Mouse (Mus musculus) spleen, adult 2 months (tissue): ENCODE measurements around the gene Bmp5.

Source experiments
- CTCF ChIP-seq: fragments of 200-500 bp; IDR thresholded peaks from 2 replicates; pipeline ENCODE4 v1.5.1; 2011; ENCODE audit warnings: mild to moderate bottlenecking, inconsistent platforms; ENCODE audit not compliant: insufficient read depth, insufficient read length, insufficient replicate concordance; ENCODE audit errors: extremely low read depth
- POLR2A ChIP-seq: fragments of 200-500 bp; IDR thresholded peaks from 2 replicates; pipeline ENCODE4 v1.6.1; 2011; ENCODE audit warnings: low read depth, low read length, inconsistent platforms

DNA sequence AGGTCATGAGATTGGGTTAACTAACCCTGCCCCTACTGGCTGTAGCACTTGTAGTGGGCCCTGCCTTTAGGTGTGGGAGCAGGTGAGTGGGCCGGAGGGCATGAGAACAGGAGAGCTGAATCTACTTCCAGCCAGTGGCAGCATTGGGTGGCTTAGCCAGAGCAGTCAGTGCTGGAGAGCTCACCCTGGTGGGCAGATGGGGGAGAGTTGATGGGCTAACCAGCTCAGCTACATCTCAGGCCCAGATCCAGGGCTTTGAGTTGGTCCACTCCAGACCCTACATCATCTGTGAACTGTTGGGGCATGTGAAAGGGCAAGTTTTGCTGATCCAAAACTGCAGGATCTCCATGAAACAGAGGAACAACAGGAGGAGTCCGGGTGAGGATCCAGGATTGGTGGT, 8.4 kb downstream of the Bmp5 start:
- TF ChIP-seq CTCF (no peak), POLR2A (no peak)
